Mouse (Mus musculus) left cerebral cortex, adult 18-20 months (tissue): Measurements from ENCODE around the gene Slc9a9. TPM values are rescaled to one million over a fixed set of nuclear protein-coding genes. Genes with fewer than 3 reads are reported as not detected.

Experiments
- DNase-seq, 2 experiments: peaks; one replicate each; pipeline ENCODE4 v3.0.0; 2021 to 2022; ENCODE audit warnings: low spot score in 2 of 2, mixed read lengths in 1 of 2
- total RNA-seq, 2 experiments: library from RNA; stranded (reverse); gene quantifications; 2 replicates each; pipeline ENCODE4 v1.2.3; 2021

The Slc9a9 gene
- total RNA-seq, 2 experiments from 2014 or later: 20.7 to 27.4 TPM

GRCm38 (mm10) chr9:95189218-95189605 lies 519.5 kb downstream of the Slc9a9 start:
- no peak for DNase-seq

DNA sequence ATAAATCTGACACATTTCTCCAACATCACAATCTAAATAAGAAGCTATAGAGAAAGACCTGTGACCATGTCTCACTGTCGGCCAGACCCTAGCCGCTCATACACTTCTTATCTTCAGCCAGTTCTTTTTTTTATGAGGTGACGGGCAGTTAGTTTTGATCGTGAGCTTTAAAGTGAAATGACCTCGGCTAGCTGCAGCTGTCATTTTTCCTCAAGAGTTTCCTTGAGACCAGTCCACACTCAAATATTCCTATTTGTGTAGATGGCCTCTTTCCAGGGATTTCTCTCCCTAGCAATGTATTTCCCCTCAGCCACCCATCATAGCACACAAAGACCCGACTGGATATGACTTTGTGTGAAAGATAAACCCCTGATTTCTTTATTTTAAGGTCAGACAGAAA lies 521.7 kb downstream of the Slc9a9 start:
- DNase-seq: no peak

- DNase-seq: no peak
These were observed 523.3 kb downstream of the Slc9a9 start for GRCm38 (mm10) chr9:95192901-95193532.

DNA sequence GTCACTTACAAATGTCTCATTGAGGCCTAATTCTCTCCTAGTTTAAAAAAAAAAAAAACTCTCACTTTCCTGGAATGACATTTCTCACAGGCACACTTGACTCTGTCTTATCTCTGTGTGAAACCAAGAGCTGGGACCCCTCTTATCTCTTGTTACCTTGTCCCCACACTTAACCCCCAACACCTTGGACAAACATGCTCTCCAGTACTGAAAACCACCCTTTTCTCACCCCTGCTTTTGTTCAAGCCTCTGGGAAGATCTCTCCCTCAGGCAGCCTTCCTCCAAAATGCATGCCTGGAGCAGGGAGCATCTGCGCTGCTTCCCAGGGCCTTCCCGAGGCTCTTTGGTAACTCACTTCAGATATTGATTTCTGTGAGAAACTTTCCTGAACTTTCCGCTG lies 524.0 kb downstream of the Slc9a9 start:
- DNase-seq: no peak

DNA sequence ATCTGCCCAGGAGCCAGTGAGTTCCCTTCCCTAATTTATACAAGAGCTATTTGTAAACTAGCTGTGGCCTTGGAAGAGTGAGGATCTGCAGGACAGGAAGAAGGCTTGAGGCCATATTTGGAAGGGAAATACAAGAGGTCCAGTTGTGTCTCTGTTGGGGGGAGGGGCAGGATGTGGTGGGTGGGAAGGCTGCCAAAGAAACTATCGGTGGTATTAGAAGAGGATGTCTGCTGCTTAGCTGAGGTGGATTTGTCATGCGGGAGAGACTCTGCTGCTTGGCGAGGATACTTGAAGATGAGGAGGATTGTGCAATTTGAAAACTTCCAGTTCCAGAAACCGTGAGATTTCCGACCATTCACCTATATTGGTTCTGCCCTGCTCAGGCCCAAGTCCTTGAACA lies 524.4 kb downstream of the Slc9a9 start:
- no peak for DNase-seq

- DNase-seq: no peak
These were observed 538.0 kb downstream of the Slc9a9 start for GRCm38 (mm10) chr9:95207661-95208060.

- no peak for DNase-seq
These were observed 539.0 kb downstream of the Slc9a9 start for GRCm38 (mm10) chr9:95208681-95209080.

DNA sequence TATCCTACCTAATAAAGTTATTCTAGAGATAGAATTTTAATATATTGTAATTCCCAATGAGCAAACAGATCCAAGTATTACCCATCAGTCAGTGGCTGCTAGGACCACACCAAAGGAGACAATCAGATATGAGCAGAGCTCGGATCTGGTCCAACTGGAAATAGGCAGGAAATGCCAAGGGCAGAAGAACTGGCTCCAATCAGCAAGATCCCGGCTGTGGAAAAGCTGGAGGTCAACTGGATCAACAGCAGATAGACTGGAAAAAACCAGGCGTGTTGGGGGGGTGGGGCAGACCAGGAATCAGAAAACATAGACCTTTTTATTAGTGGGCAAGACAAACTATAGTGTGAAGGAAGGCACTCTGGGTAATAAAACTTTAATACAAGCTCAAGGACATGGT lies 550.3 kb downstream of the Slc9a9 start:
- DNase-seq: no peak

- DNase-seq: no peak
These were observed 551.6 kb downstream of the Slc9a9 start for GRCm38 (mm10) chr9:95221310-95221709.

DNA sequence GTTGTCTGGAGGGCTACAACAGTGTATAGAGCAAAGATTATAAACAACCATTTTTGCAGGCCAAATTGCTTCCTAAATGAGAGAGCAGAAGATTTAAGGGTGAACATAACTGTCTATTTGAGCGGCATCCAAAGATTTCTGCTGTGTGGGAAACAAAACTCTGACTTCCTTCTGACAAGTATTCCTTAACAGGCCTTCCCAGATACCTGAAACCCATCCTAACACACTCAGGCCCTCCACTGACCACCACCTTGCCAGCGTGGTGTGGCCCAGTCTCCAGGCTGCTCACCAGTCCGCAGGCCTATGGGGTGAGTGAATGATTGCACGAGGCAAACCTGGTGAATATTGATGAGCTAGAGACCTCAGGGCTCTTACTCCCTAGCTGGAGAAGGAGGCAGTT lies 557.3 kb downstream of the Slc9a9 start:
- no peak for DNase-seq

DNA sequence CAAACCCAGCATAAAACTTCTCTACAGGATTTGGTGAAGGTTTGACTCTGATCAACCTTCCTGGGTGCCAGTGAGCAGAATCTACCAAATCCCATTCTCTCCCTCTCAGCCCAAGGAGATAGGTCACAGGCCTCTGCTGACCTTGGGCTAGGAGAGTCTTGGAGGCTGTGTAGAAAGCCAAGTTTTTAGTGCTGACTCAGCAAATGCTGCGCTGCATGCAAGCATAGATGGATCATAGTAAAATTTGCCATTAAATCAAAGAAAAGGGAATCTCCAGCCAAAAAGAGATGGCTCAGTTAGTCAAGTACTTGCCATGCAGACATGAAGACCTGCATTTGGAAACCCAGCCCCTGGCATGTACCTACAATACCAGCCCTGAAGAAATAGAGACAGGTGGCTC lies 558.4 kb downstream of the Slc9a9 start:
- no peak for DNase-seq

DNA sequence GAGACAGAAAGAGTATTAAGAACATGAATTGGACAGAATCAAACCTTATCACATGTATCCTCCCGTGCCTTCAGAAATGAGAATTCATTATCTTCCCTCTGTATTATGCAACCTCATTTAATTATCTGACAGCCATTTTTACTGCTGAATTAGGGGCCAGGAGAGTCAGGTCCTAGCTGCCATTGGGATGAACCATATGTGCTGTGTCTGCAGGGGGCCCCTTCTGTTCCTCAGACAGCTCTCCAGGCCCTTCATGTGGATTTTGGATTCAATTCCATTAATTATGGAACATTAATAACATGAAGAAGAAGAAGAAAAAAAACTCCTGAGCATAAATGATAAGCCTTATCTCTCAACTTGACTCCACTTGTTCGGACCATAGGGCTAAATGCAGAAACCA lies 559.4 kb downstream of the Slc9a9 start:
- no peak for DNase-seq

- no peak for DNase-seq
These were observed 570.2 kb downstream of the Slc9a9 start for GRCm38 (mm10) chr9:95239900-95240299.

- no peak for DNase-seq
These were observed 573.0 kb downstream of the Slc9a9 start for GRCm38 (mm10) chr9:95242628-95243195.

DNA sequence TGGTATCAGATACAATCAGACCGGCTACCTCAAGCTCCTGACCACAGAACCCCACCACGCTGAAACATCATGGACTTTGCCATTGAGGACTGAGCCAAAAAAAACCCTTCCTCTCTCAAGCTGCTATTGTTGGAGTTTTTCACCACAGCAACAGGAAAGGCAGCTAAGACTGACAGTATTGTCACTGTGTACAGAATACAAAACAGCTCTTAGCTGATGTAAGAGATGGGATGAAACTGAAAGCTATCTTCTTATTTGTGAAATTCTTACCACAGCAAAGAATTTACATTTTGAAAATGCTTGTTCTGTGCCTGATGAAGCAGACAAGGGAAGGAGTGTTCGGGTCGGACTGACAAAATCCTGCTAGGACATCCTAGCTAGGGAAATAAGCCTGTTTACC lies 584.5 kb downstream of the Slc9a9 start:
- DNase-seq: no peak

DNA sequence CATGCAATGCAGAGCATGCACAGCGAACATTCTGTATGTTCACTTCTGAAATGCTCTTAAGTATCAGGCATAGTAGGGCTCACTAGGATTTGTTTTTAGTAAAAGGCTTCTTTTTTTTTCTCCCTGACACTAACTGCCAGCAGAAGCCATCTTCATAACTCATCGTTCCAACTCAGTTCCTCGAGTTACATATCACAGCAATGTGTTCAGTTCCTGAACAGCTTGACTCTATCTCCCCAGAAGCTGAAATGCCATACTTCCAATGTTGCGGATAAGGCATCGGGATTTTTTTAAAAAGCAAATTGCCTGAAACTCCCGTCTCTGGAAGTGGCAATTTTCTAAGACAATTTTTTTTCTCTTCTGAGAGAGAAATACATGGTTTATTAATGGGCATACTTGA lies 586.1 kb downstream of the Slc9a9 start:
- DNase-seq: no peak

- DNase-seq: no peak
These were observed 587.1 kb downstream of the Slc9a9 start for GRCm38 (mm10) chr9:95256680-95257316.

DNA sequence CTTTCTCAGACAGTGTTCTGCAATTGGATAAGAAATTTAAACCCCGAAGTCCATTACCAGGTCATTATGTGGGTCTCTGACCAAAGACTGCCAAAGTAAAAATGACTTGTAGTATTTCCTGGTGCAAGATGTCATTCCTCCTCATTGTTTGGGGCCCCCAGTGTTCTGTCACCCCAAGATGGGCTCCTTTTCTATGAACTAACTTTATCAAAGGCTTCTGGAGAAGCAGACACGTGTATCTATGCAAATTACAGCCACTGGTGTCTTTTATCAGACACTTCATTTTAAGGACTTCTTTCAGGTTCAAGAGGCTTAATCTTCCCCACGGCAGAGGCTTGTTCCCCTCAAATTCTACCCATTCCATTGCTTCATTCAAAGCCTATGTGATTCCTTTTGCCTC lies 593.1 kb downstream of the Slc9a9 start:
- DNase-seq: no peak

DNA sequence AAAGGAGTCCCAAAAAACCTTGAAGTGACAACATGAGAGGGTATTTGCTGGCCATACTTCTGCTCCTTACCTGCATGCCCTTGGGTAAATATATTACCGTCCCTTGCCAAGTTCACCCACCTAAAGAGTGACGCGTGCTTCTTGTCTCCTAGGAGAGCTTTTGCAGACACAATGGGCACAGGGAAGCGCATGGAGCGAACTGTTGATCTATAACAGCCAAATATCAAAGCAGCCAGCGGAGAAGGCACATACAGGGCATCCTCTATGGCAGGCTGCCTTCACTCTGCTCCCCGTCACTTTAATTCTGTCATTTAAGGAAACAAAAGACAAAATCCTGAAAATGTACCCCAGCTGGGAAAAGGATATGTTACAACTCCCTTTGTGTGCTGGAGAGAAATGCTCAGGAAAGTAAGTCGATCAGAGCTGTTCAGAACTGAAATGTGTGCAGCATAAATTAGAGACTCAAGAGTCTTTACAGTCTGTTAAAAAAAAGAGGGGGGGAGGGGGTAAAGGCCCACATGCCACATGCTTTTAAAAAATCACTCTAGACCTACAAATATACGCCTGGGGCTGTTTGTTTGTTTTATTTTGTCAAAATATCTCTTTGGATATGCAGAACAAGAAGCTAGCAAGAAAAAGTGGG lies 594.3 kb downstream of the Slc9a9 start:
- DNase-seq: no peak

- no peak for DNase-seq
These were observed 596.5 kb downstream of the Slc9a9 start for GRCm38 (mm10) chr9:95266179-95266578.

GRCm38 (mm10) chr9:95266924-95267323 lies 597.2 kb downstream of the Slc9a9 start:
- DNase-seq: no peak

GRCm38 (mm10) chr9:95279590-95280344 lies 610.1 kb downstream of the Slc9a9 start:
- peak; percentile 5 to 22 for DNase-seq
